Mouse (Mus musculus) stomach, embryonic 16.5 days (tissue): ENCODE data around the gene Pip4k2a. TPM values are rescaled to one million over a fixed set of nuclear protein-coding genes. Genes with fewer than 3 reads are reported as not detected.

Source experiments
- ATAC-seq: fragments of 200-750 bp; cut with Nextera tagmentation; 2 replicates; pipeline ENCODE4 v1.8.0; 2017; ENCODE audit warnings: moderate number of reproducible peaks, moderate TSS enrichment; ENCODE audit not compliant: insufficient read depth, low FRiP score
- H3K27ac ChIP-seq: fragments of 300-500 bp; sonication (generic); 2 replicates; pipeline ENCODE4 v1.5.1; 2014; ENCODE audit warnings: low read length
- H3K27me3 ChIP-seq: fragments of 300-500 bp; sonication (generic); 2 replicates; pipeline ENCODE4 v1.6.1; 2014; ENCODE audit warnings: low read length, control low read depth, mixed read lengths; ENCODE audit not compliant: control insufficient read depth, insufficient read depth
- H3K36me3 ChIP-seq: fragments of 300-500 bp; sonication (generic); 2 replicates; pipeline ENCODE4 v1.6.1; 2014; ENCODE audit warnings: low read length; ENCODE audit not compliant: control insufficient read depth, insufficient read depth
- H3K4me1 ChIP-seq: fragments of 300-500 bp; sonication (generic); 2 replicates; pipeline ENCODE4 v1.6.1; 2014; ENCODE audit warnings: low read length, control low read depth, mixed read lengths; ENCODE audit not compliant: control insufficient read depth, insufficient read depth
- H3K4me2 ChIP-seq: fragments of 300-500 bp; sonication (generic); 2 replicates; pipeline ENCODE4 v1.6.1; 2014; ENCODE audit warnings: low read depth, low read length, mixed read lengths
- H3K4me3 ChIP-seq: fragments of 300-500 bp; sonication (generic); replicated peaks from 2 replicates; pipeline ENCODE4 v1.5.1; 2014; ENCODE audit warnings: mild to moderate bottlenecking, low read length
- H3K9ac ChIP-seq: fragments of 300-500 bp; sonication (generic); 2 replicates; pipeline ENCODE4 v1.6.1; 2014; ENCODE audit warnings: low read length
- H3K9me3 ChIP-seq: fragments of 300-500 bp; sonication (generic); replicated peaks from 2 replicates; pipeline ENCODE4 v1.6.1; 2016; ENCODE audit warnings: low read length, control low read depth; ENCODE audit not compliant: control insufficient read depth
- WGBS: fragments of 180-500 bp; shearing (Covaris S2); extraction: QIAGEN DNeasy Blood & Tissue Kit; methylation state at CpG from one replicate; pipeline ENCODE4 v1.1.7; 2014; 5-methylcytosine and 5-hydroxymethylcytosine counted together
- polyA plus RNA-seq: library from polyadenylated mRNA; unstranded; fragments of >200 nt; fragmentation: Nextera tagmentation; extraction: Ambion mirVana; gene quantifications from 2 replicates; pipeline ENCODE4 v1.2.1, GENCODE M21; 2015

Pip4k2a gene
- polyA plus RNA-seq, 1 experiment from 2014 or later, result 11.2 TPM

- Histone ChIP-seq H3K9me3 (no peaks in the 10 kb centered on the region), H3K27ac (no peak overlapping the region), H3K9ac (no peak overlapping the region), H3K4me1 (no peaks in the 10 kb centered on the region; the same call in 1 of the 2 replicates), H3K4me2 (no peak overlapping the region), H3K36me3 (peaks cover 4% of the 10 kb centered on the region; the same call in 1 of the 2 replicates), H3K27me3 (no peaks in the 10 kb centered on the region), H3K4me3 (no peak overlapping the region)
- no peak for ATAC-seq
- WGBS, result 82% methylated on average over 8 of the region's 8 CpGs
Observed at GRCm38 (mm10) chr2:18841051-18841450, 156.9 kb downstream of the Pip4k2a start.

DNA sequence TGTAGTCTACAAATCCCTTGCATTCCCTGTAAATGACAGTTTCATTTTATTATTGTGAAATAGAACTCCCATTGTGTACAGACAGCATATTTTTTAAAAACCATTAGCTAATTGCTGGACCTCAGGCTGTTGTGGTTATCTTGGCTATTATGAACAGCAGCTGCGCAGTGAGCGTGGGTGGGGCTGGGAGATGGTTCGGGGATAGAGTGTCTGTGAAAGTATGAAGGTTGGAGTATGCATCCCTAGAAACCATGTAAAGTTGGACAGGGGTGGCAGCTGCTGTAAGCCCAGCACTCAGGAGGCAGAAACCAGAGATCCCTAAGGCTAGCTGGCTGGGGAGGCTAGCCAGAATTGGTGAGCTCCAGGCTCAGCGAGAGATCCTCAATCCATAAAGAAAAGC lies 158.4 kb downstream of the Pip4k2a start:
- Histone ChIP-seq H3K4me1 (no peaks in the 10 kb centered on the region; the same call in 1 of the 2 replicates), H3K27ac (no peak overlapping the region), H3K36me3 (no peaks in the 10 kb centered on the region; the same call in 1 of the 2 replicates), H3K4me2 (no peak overlapping the region), H3K27me3 (no peaks in the 10 kb centered on the region), H3K9ac (no peak overlapping the region), H3K9me3 (no peaks in the 10 kb centered on the region), H3K4me3 (no peak overlapping the region)
- WGBS, result 88% methylated on average over 4 of the region's 4 CpGs
- no peak for ATAC-seq

GRCm38 (mm10) chr2:18835266-18835908 lies 162.5 kb downstream of the Pip4k2a start:
- no peak overlapping the region for H3K27ac ChIP-seq
- no peaks in the 10 kb centered on the region for H3K27me3 ChIP-seq
- H3K9me3 ChIP-seq, result no peaks in the 10 kb centered on the region
- no peak overlapping the region for H3K4me2 ChIP-seq
- H3K9ac ChIP-seq, result no peak overlapping the region
- no peak overlapping the region for H3K4me3 ChIP-seq
- no peaks in the 10 kb centered on the region for H3K36me3 ChIP-seq
- WGBS, result 84% methylated on average over 12 of the region's 12 CpGs
- ATAC-seq, result no peak
- H3K4me1 ChIP-seq, result no peaks in the 10 kb centered on the region

GRCm38 (mm10) chr2:18833024-18833590 lies 164.8 kb downstream of the Pip4k2a start:
- Histone ChIP-seq H3K9me3 (no peaks in the 10 kb centered on the region), H3K4me3 (no peak overlapping the region), H3K27ac (no peak overlapping the region), H3K9ac (no peak overlapping the region), H3K4me2 (no peak overlapping the region), H3K36me3 (no peaks in the 10 kb centered on the region), H3K27me3 (no peaks in the 10 kb centered on the region), H3K4me1 (no peaks in the 10 kb centered on the region)
- ATAC-seq, result no peak
- WGBS, result 77% methylated on average over 9 of the region's 9 CpGs

GRCm38 (mm10) chr2:18831031-18831774 lies 166.7 kb downstream of the Pip4k2a start:
- ATAC-seq, result no peak
- no peak overlapping the region for H3K9ac ChIP-seq
- H3K4me2 ChIP-seq, result no peak overlapping the region
- no peaks in the 10 kb centered on the region for H3K27me3 ChIP-seq
- no peak overlapping the region for H3K27ac ChIP-seq
- H3K9me3 ChIP-seq, result no peaks in the 10 kb centered on the region
- no peaks in the 10 kb centered on the region for H3K36me3 ChIP-seq
- no peak overlapping the region for H3K4me3 ChIP-seq
- WGBS, result 55% methylated on average over 6 of the region's 6 CpGs
- H3K4me1 ChIP-seq, result no peaks in the 10 kb centered on the region

DNA sequence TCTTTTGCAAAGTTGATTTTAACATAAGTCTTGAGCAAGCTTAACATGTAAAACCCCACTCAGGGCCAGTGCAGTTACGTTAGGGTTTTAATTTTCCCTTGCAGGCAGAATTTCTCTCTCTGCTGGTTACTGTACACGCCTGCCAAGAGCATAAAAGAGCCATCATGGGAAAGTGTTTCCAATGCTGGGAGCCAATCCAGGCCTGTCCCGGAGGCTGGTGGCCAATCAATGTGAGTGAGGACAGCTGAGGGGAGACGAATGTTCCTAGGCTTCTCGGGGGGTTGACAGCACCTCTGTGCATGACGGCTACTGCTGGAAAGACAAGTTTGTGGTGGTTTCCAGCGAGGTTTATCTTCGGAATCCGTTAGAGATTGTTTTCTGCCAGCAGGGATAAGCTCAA lies 175.2 kb downstream of the Pip4k2a start:
- H3K4me3 ChIP-seq, result no peak overlapping the region
- H3K36me3 ChIP-seq, result no peaks in the 10 kb centered on the region
- ATAC-seq, result no peak
- WGBS, result 46% methylated on average over 9 of the region's 9 CpGs
- no peak overlapping the region for H3K27ac ChIP-seq
- no peak overlapping the region for H3K4me2 ChIP-seq
- H3K9me3 ChIP-seq, result no peaks in the 10 kb centered on the region
- H3K27me3 ChIP-seq, result no peaks in the 10 kb centered on the region
- H3K4me1 ChIP-seq, result 0 out of 2 replicates have a peak, but pooled peaks cover 13% of the 10 kb centered on the region
- H3K9ac ChIP-seq, result no peak overlapping the region

DNA sequence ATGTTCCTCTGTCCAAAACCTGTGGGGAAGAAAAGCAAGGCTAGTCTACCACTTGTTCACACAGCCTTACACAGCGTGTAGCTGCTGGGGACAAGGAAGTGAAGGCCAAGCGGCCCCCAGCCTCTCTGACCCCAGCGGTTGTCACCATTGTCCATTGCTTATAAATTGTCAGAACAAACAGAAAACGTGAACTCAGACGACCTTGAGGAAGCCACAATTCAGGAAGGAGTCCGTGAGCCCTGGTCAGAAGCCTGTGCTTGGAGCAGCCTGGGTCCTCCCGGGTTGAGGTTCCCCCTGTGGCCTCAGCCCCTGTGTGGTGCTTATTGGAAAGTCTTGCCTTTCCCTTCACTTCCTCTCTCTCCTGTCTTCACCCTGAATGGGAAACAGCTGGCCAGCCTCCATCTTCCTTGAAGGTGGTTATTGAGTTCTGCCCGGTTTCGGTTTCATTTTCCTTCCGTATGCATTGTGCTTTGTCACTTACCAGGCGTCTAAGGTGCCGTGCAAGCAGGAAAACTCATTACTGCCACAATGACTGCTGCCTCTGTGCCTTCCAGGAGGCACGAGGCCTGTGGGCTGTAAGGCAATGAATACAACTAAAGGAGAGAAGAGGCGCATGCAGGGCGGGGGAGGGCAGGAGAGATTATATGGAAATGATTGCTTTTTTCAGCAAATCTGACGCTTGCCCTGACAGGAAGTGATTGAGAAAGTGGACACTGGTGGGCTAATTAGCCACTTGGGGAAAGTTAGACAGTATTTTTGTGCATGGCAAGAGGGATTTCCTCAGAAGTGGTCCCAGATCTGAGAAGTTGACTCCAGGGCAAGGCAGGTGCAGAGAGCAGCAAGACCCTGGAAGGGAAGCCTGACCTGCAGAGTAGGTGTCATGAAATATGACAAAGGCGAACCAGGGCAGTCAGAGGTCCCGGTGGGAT lies 176.2 kb downstream of the Pip4k2a start:
- peak; percentile 69 for ATAC-seq
- no peaks in the 10 kb centered on the region for H3K9me3 ChIP-seq
- H3K27me3 ChIP-seq, result no peaks in the 10 kb centered on the region
- WGBS, result 40% methylated on average over 18 of the region's 18 CpGs
- H3K4me2 ChIP-seq, result peak overlapping the region; percentile 58
- peak overlapping the region; percentile 65 for H3K9ac ChIP-seq
- H3K4me1 ChIP-seq, result 0 out of 2 replicates have a peak, but pooled peaks cover 13% of the 10 kb centered on the region
- H3K36me3 ChIP-seq, result no peaks in the 10 kb centered on the region
- peak overlapping the region; percentile 36 for H3K4me3 ChIP-seq
- peak overlapping the region; percentile 30; the same call in 1 of the 2 replicates for H3K27ac ChIP-seq

DNA sequence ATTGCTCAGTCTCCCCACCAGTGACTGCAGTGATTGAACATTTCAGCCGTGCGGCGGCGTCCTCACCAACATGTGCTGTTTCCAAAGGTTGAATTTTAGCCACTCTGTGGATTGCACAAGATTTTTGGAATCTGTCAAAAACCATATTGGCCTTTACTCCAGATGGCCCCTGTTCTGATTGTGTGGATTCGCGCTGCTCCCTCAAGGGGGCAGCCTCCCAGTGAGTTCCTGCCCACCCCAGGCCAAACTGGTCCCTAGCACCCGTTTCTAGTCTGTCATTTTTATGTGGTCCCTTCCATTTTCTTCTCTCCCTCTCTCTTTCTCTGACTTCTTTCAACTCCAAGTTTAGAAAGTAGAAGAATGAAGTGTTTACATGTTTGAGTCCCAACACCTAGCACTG lies 178.4 kb downstream of the Pip4k2a start:
- no peak overlapping the region for H3K9ac ChIP-seq
- no peak for ATAC-seq
- H3K4me3 ChIP-seq, result no peak overlapping the region
- H3K4me1 ChIP-seq, result 0 out of 2 replicates have a peak, but pooled peaks cover 13% of the 10 kb centered on the region
- H3K9me3 ChIP-seq, result no peaks in the 10 kb centered on the region
- WGBS, result 76% methylated on average over 7 of the region's 7 CpGs
- no peak overlapping the region for H3K27ac ChIP-seq
- H3K4me2 ChIP-seq, result no peak overlapping the region
- H3K36me3 ChIP-seq, result no peaks in the 10 kb centered on the region
- no peaks in the 10 kb centered on the region for H3K27me3 ChIP-seq
